Comparison of ENCODE assay signal across 25 mouse cellular contexts in the genomic region with DNA sequence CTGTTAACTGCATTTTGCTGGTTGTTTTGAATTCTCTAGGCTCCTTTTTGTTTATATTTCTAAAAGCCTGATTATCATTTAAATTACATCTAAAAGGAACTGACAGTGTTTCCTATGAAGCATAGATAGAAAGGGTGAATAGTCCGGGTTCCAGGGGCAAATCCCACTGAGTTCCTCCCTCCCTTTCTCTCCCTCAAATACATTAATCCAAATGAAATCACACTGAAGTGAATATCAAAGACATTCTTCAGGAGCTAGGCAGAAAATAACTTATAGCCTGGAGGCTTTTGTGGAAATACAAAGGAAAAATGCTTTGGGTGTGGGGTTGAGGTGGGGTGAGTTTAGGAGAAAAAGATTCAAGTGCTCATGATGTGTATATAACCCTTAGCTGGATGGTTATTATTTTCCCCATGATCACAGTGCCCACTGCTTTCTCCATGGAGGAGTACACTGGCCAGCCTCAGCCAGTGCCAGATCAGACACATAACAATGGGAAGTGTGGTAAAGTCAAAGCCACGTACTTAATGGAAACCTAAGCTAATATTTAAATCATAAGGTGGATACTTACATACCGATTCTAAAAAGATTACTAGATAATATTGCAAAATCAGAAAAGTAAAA.
"Had no signal": no experiment of that assay in that cellular context is flagged by ENCODE, and none has a peak within 500 bp of the region (broad histone marks: within the 10 kb centered on the region; RNA-seq: fewer than 3 reads in every experiment).

No protein-coding gene starts in this region.

- DNase-seq: gastrocnemius, postnatal 14 days; gastrocnemius, postnatal 36 days; heart, adult 11 months; heart, adult 2 months; heart, postnatal 14 days; heart, postnatal 36 days; kidney, adult 11 months; kidney, adult 2 months; kidney, adult 9 months; kidney, postnatal 14 days; kidney, postnatal 36 days; layer of hippocampus, adult 9-11 months; layer of hippocampus, postnatal 36 days; left cerebral cortex, postnatal 4 days had no signal

- H3K9me3 ChIP-seq: heart, embryonic 13.5 days; heart, embryonic 15.5 days; hindbrain, embryonic 13.5 days; hindbrain, embryonic 15.5 days; kidney, embryonic 15.5 days; limb, embryonic 13.5 days; limb, embryonic 15.5 days had no signal

- H3K4me1 ChIP-seq: heart, embryonic 13.5 days; heart, embryonic 15.5 days; hindbrain, embryonic 13.5 days; hindbrain, embryonic 15.5 days; kidney, embryonic 15.5 days; limb, embryonic 13.5 days; limb, embryonic 15.5 days had no signal

- H3K4me3 ChIP-seq: heart, adult 2 months; heart, embryonic 13.5 days; heart, embryonic 15.5 days; hindbrain, embryonic 13.5 days; hindbrain, embryonic 15.5 days; kidney, embryonic 15.5 days; limb, embryonic 13.5 days; limb, embryonic 15.5 days had no signal

- H3K27ac ChIP-seq: heart, adult 2 months; heart, embryonic 13.5 days; heart, embryonic 15.5 days; hindbrain, embryonic 13.5 days; hindbrain, embryonic 15.5 days; hindbrain, postnatal 0 days; kidney, embryonic 15.5 days; kidney, postnatal 0 days; limb, embryonic 13.5 days; limb, embryonic 15.5 days had no signal

- H3K9ac ChIP-seq: heart, embryonic 13.5 days; heart, embryonic 15.5 days; hindbrain, embryonic 13.5 days; hindbrain, embryonic 15.5 days; kidney, embryonic 15.5 days; limb, embryonic 13.5 days; limb, embryonic 15.5 days had no signal

- H3K36me3 ChIP-seq: heart, embryonic 13.5 days; heart, embryonic 15.5 days; hindbrain, embryonic 13.5 days; hindbrain, embryonic 15.5 days; kidney, embryonic 15.5 days; limb, embryonic 13.5 days; limb, embryonic 15.5 days had no signal

- H3K27me3 ChIP-seq: heart, embryonic 13.5 days; heart, embryonic 15.5 days; hindbrain, embryonic 13.5 days; hindbrain, embryonic 15.5 days; kidney, embryonic 15.5 days; limb, embryonic 13.5 days; limb, embryonic 15.5 days had no signal

- ATAC-seq: hindbrain, postnatal 0 days; intestine, embryonic 16.5 days had no signal

- H3K4me2 ChIP-seq: heart, embryonic 11.5 days; heart, embryonic 13.5 days; heart, embryonic 15.5 days; hindbrain, embryonic 13.5 days; hindbrain, embryonic 15.5 days; kidney, embryonic 15.5 days; limb, embryonic 13.5 days; limb, embryonic 15.5 days had no signal
